Mouse (Mus musculus) midbrain, embryonic 12.5 days (tissue): ENCODE measurements around the gene Mybpc1. TPM values are rescaled to one million over a fixed set of nuclear protein-coding genes. Genes with fewer than 3 reads are reported as not detected.

Source experiments
- ATAC-seq: fragments of 200-750 bp; cut with Nextera tagmentation; 2 replicates; pipeline ENCODE4 v1.8.0; 2017; ENCODE audit warnings: low read depth, moderate TSS enrichment, moderate library complexity; ENCODE audit not compliant: low FRiP score
- H3K27ac ChIP-seq: fragments of 300-500 bp; sonication (generic); replicated peaks from 2 replicates; pipeline ENCODE4 v1.5.1; 2016; ENCODE audit warnings: mild to moderate bottlenecking
- H3K27me3 ChIP-seq: fragments of 300-500 bp; sonication (generic); 2 replicates; pipeline ENCODE4 v1.6.1; 2016; ENCODE audit warnings: mild to moderate bottlenecking
- H3K36me3 ChIP-seq: fragments of 300-500 bp; sonication (generic); 2 replicates; pipeline ENCODE4 v1.6.1; 2016
- H3K4me1 ChIP-seq: fragments of 300-500 bp; sonication (generic); 2 replicates; pipeline ENCODE4 v1.6.1; 2016
- H3K4me2 ChIP-seq: fragments of 300-500 bp; sonication (generic); replicated peaks from 2 replicates; pipeline ENCODE4 v1.6.1; 2016; ENCODE audit warnings: mild to moderate bottlenecking, moderate library complexity
- H3K4me3 ChIP-seq: fragments of 300-500 bp; sonication (generic); 2 replicates; pipeline ENCODE4 v1.5.1; 2016; ENCODE audit warnings: mild to moderate bottlenecking
- H3K9ac ChIP-seq: fragments of 300-500 bp; sonication (generic); replicated peaks from 2 replicates; pipeline ENCODE4 v1.6.1; 2016; ENCODE audit warnings: mild to moderate bottlenecking, moderate library complexity
- H3K9me3 ChIP-seq: fragments of 300-500 bp; sonication (generic); 2 replicates; pipeline ENCODE4 v1.6.1; 2016; ENCODE audit warnings: mild to moderate bottlenecking
- WGBS: fragments of 180-500 bp; shearing (Covaris S2); methylation state at CpG from one replicate; pipeline ENCODE4 v1.1.7; 2016; 5-methylcytosine and 5-hydroxymethylcytosine counted together
- polyA plus RNA-seq: library from polyadenylated mRNA; unstranded; fragments of >200 nt; fragmentation: Nextera tagmentation; extraction: Ambion mirVana; gene quantifications from 2 replicates; pipeline ENCODE4 v1.2.1, GENCODE M21; 2016

The Mybpc1 gene
- 1.9 and 2.1 TPM in 2 replicates for polyA plus RNA-seq

DNA sequence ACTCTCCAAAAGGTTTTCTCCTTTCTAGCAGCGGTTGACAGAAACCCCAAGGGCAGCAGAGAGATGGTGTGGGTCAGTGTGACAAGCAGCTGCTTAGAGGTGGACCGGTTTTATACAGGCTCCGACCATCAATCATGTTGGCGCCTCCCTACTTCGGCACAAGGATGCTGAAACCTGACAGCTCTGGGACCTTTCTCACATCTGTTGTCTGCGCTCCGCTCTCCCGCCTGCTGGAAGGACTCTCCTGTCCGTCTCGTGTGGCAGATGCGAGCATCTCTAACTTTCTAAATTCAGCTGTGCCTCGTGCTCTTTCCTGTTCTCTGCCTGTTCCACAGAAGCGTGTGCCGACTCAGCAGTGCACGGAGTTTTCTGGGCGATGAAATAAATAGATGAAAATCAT, at the start of gene Mybpc1:
TSS of gene Mybpc1 (minus strand) at position 210 of the 400 bp plus-strand sequence.
- Histone ChIP-seq H3K4me1 (peaks cover 9% of the 10 kb centered on the region), H3K4me3 (no peak within 1 kb of the TSS), H3K27ac (no peak within 1 kb of the TSS), H3K9me3 (no peaks in the 10 kb centered on the region), H3K36me3 (no peaks in the 10 kb centered on the region), H3K9ac (no peak within 1 kb of the TSS), H3K27me3 (0 out of 2 replicates have a peak, but pooled peaks cover 2% of the 10 kb centered on the region), H3K4me2 (peak within 1 kb of the TSS; percentile 26)
- ATAC-seq, result no peak
- 53% methylated on average over 16 of the region's 16 CpGs for WGBS

DNA sequence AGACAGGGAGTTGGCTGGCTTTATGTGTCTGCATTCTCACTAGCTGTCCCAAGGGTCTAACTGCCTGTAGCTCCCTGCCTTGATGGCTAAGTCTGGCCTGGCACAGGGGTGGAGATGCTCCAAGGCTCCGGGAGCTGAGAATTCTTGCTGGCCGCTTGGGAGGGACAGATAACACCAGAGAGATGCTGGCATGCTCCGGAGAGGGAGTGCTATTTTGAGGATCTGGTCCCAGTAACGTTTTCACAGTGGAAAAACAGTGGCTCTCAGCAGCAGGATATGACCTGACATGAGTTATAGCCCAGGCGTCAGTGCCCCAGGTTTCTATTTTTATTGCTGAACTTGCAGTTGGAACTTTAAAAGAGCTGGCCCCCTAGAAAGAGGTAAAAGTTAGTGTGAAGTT, 40.5 kb upstream of the Mybpc1 start:
- Histone ChIP-seq H3K9ac (no peak overlapping the region), H3K36me3 (no peaks in the 10 kb centered on the region), H3K4me2 (no peak overlapping the region), H3K4me1 (no peaks in the 10 kb centered on the region), H3K27me3 (no peaks in the 10 kb centered on the region), H3K9me3 (no peaks in the 10 kb centered on the region), H3K27ac (no peak overlapping the region), H3K4me3 (no peak overlapping the region)
- 81% methylated on average over 5 of the region's 5 CpGs for WGBS
- no peak for ATAC-seq

DNA sequence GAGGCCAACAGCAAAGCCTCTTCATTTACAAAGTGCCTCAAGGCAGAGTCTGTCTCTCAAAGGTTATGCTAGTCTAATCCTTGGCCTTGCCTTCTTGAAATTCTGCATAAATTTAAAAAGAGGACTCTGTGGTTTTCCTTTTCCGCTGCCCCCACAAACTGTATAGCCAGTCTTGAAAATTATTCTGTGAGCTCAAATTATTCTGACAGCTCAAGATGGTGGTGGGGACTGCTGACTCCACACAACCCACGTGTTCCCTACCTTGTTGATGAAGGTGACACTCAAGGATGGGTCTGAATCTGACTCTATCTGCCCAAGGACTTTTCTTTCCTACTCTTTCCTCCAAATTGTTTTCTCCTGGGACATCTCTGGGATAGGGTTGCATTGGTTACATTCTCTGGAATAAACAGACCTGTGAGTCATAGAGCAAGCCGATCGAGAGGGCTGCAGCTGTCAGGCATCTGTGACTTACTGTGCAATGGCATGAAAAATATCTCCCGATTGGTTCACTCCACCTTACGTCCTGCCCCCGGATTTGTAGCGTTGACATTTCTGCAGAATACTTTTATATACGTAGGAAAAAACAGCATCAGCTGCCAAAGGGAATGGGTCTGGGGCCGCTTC, 26.5 kb upstream of the Mybpc1 start:
- no peaks in the 10 kb centered on the region for H3K4me1 ChIP-seq
- WGBS, result 88% methylated on average over 10 of the region's 10 CpGs
- H3K4me2 ChIP-seq, result no peak overlapping the region
- no peak for ATAC-seq
- no peaks in the 10 kb centered on the region for H3K27me3 ChIP-seq
- H3K27ac ChIP-seq, result no peak overlapping the region
- no peaks in the 10 kb centered on the region for H3K36me3 ChIP-seq
- no peak overlapping the region for H3K4me3 ChIP-seq
- H3K9me3 ChIP-seq, result no peaks in the 10 kb centered on the region
- H3K9ac ChIP-seq, result no peak overlapping the region

GRCm38 (mm10) chr10:88630663-88631329, 25.8 kb upstream of the Mybpc1 start:
- no peaks in the 10 kb centered on the region for H3K9me3 ChIP-seq
- no peaks in the 10 kb centered on the region for H3K27me3 ChIP-seq
- no peak for ATAC-seq
- no peak overlapping the region for H3K9ac ChIP-seq
- H3K4me3 ChIP-seq, result no peak overlapping the region
- H3K27ac ChIP-seq, result no peak overlapping the region
- no peaks in the 10 kb centered on the region for H3K4me1 ChIP-seq
- WGBS, result 84% methylated on average over 2 of the region's 2 CpGs
- no peaks in the 10 kb centered on the region for H3K36me3 ChIP-seq
- H3K4me2 ChIP-seq, result no peak overlapping the region

DNA sequence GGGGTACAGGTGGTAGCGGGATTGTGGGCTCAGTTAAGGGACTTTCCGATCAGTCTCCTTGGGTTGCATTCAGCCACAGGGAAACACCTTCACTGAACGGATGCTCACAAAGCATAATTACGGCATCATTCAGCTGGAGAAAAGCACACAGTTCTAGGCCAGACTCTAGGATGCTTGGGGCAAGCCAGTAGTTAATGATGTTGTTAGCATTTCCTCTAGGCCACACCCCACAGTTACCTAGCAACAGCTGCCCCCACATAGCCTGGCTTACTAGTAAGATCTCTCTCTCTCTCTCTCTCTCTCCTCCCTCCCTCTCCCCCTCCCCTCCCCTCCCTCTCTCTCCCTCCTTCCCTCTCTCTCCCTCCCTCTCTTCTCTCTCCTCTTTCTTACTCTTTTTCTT, 22.1 kb upstream of the Mybpc1 start:
- Histone ChIP-seq H3K4me3 (no peak overlapping the region), H3K9ac (no peak overlapping the region), H3K27me3 (no peaks in the 10 kb centered on the region), H3K4me2 (no peak overlapping the region), H3K9me3 (no peaks in the 10 kb centered on the region), H3K27ac (no peak overlapping the region), H3K36me3 (no peaks in the 10 kb centered on the region), H3K4me1 (no peaks in the 10 kb centered on the region)
- ATAC-seq, result 0 out of 2 replicates have a peak, but pooled peaks have one; percentile 65
- WGBS, result 72% methylated on average over 4 of the region's 4 CpGs

DNA sequence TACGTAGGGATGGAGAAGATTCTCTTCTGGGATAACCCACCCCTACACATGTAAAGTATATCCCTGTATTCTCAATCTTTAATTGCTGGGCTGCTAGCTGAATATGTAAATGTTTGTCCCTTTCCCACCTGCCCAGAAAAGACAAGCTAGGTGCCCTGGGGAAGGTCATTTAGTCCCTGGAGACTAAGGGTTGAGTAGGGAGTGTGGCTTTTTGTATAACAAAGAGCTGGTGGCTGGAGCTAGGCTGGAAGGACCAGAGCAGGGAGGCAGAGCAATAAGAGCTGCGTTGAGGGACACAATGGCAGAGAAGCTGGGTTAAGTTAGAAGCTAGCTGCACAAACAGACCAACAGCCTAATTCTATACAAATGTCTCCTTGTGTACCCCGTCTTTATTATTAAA, 21.2 kb upstream of the Mybpc1 start:
- H3K9me3 ChIP-seq, result no peaks in the 10 kb centered on the region
- H3K4me2 ChIP-seq, result no peak overlapping the region
- no peaks in the 10 kb centered on the region for H3K27me3 ChIP-seq
- H3K27ac ChIP-seq, result no peak overlapping the region
- no peak overlapping the region for H3K4me3 ChIP-seq
- 77% methylated on average over 3 of the region's 3 CpGs for WGBS
- ATAC-seq, result no peak
- no peaks in the 10 kb centered on the region for H3K36me3 ChIP-seq
- H3K4me1 ChIP-seq, result no peaks in the 10 kb centered on the region
- H3K9ac ChIP-seq, result no peak overlapping the region

DNA sequence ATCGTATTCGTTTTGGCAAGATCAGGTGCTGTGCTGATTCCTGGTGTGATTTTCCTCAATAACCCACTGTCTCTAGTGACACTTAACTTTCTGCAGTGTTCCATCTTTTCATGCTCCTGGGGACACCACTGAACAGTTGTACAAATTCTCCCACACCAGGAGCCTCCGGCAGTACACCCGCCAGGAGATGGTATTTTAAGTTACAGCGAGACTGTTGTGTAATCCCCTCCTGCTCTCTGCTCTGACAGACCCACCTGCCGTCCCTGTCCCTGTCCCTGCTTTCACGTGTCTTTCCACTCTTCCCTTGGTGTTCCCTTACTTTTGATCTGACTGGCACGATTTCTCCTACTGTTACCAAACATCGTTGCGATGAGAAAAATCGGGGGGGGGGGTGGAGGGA, 19.3 kb upstream of the Mybpc1 start:
- no peak for ATAC-seq
- H3K4me3 ChIP-seq, result no peak overlapping the region

GRCm38 (mm10) chr10:88622624-88623023, 17.7 kb upstream of the Mybpc1 start:
- Histone ChIP-seq H3K4me2 (no peak overlapping the region), H3K9me3 (no peaks in the 10 kb centered on the region), H3K4me3 (no peak overlapping the region), H3K4me1 (no peaks in the 10 kb centered on the region), H3K27ac (no peak overlapping the region), H3K9ac (no peak overlapping the region), H3K27me3 (no peaks in the 10 kb centered on the region), H3K36me3 (no peaks in the 10 kb centered on the region)
- 89% methylated on average over 16 of the region's 16 CpGs for WGBS
- no peak for ATAC-seq

More for the DNA sequence above, 19.3 kb upstream of the Mybpc1 start:
- H3K9ac ChIP-seq, result no peak overlapping the region
- H3K27ac ChIP-seq, result no peak overlapping the region
- no peaks in the 10 kb centered on the region for H3K4me1 ChIP-seq
- WGBS, result 91% methylated on average over 11 of the region's 11 CpGs
- no peaks in the 10 kb centered on the region for H3K36me3 ChIP-seq
- no peaks in the 10 kb centered on the region for H3K27me3 ChIP-seq
- H3K4me2 ChIP-seq, result no peak overlapping the region
- H3K9me3 ChIP-seq, result no peaks in the 10 kb centered on the region

DNA sequence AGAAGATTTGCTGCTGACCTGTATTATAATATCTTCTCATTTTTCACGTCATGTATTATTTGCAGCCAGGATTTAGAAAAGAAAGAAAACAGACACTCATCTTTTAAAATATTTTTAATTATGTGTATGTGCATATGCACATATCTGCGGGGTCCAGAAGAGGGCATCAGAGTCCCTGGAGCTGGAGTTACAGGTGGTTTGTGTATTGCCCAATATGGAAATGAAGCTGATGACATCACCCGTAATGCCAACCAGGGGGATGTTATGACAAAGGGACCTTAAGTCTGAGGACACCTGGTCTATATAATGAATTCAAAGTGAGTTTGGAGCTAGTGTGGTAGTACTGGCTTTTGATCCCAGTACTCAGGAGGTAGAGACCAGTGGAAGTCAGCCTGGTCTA, 15.9 kb upstream of the Mybpc1 start:
- Histone ChIP-seq H3K4me1 (no peaks in the 10 kb centered on the region), H3K9me3 (no peaks in the 10 kb centered on the region), H3K9ac (no peak overlapping the region), H3K4me2 (no peak overlapping the region), H3K4me3 (no peak overlapping the region), H3K27me3 (no peaks in the 10 kb centered on the region), H3K27ac (no peak overlapping the region), H3K36me3 (no peaks in the 10 kb centered on the region)
- ATAC-seq, result no peak
- 91% methylated on average over 3 of the region's 3 CpGs for WGBS

- Histone ChIP-seq H3K4me3 (no peak overlapping the region), H3K27ac (no peak overlapping the region), H3K4me2 (no peak overlapping the region), H3K36me3 (no peaks in the 10 kb centered on the region), H3K27me3 (no peaks in the 10 kb centered on the region), H3K9me3 (no peaks in the 10 kb centered on the region), H3K4me1 (no peaks in the 10 kb centered on the region), H3K9ac (no peak overlapping the region)
- no peak for ATAC-seq
- WGBS, result 85% methylated on average over 11 of the region's 11 CpGs
Observed at GRCm38 (mm10) chr10:88613051-88613450, 8.1 kb upstream of the Mybpc1 start.

DNA sequence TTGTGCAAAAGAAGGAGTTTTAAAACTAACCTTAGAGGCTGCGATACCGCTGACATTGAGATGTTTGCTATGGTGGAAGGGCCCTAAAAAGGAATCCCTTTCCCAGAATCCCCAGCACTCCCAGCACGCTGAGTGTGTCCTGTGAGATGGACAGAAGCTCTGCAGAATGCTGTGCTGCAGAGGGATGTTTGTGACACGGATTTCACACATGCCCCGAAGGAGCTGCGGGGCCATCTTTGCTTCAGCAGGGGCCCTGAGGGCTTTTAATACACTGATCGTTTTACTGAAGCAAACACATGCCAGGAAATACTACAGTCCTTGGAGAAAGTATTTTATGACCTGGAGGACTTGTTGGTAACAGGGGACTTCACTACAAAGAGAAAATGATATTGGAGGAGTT, 1.7 kb upstream of the Mybpc1 start:
- Histone ChIP-seq H3K36me3 (no peaks in the 10 kb centered on the region), H3K4me2 (no peak overlapping the region), H3K9ac (no peak overlapping the region), H3K4me3 (no peak overlapping the region), H3K4me1 (peaks cover 9% of the 10 kb centered on the region), H3K27ac (no peak overlapping the region), H3K27me3 (no peaks in the 10 kb centered on the region), H3K9me3 (no peaks in the 10 kb centered on the region)
- WGBS, result 81% methylated on average over 7 of the region's 7 CpGs
- no peak for ATAC-seq

- no peak overlapping the region for H3K27ac ChIP-seq
- no peaks in the 10 kb centered on the region for H3K9me3 ChIP-seq
- no peak overlapping the region for H3K4me3 ChIP-seq
- no peak overlapping the region for H3K4me2 ChIP-seq
- ATAC-seq, result no peak
- H3K27me3 ChIP-seq, result no peaks in the 10 kb centered on the region
- no peak overlapping the region for H3K9ac ChIP-seq
- H3K36me3 ChIP-seq, result no peaks in the 10 kb centered on the region
- peaks cover 9% of the 10 kb centered on the region for H3K4me1 ChIP-seq
- WGBS, result 69% methylated on average over 8 of the region's 8 CpGs
Observed at GRCm38 (mm10) chr10:88606065-88606464, 1.1 kb upstream of the Mybpc1 start.
